Mouse (Mus musculus) MEL (cell line): ENCODE data around the gene Rasl11b. TPM values are rescaled to one million over a fixed set of nuclear protein-coding genes. Genes with fewer than 3 reads are reported as not detected.

ENCODE experiments used
- DNase-seq: peaks from one replicate; pipeline ENCODE4 v3.0.0; 2011; ENCODE audit warnings: low read depth, low spot score
- H3K27ac ChIP-seq: 2 replicates; pipeline ENCODE4 v1.5.1; 2012; ENCODE audit warnings: low read depth, mild to moderate bottlenecking, control low read depth, low read length, moderate library complexity; ENCODE audit not compliant: control insufficient read depth
- H3K27me3 ChIP-seq, 2 experiments: fragments of 150-350 bp in 1 of 2; sonication (generic) in 1 of 2; 2 replicates each; pipeline ENCODE4 v1.6.1; 2012; ENCODE audit warnings: low read length in 2 of 2, mild to moderate bottlenecking in 2 of 2, improper control_type of control experiment in 1 of 2, moderate library complexity in 1 of 2; ENCODE audit not compliant: insufficient read depth in 2 of 2, control insufficient read depth in 1 of 2
- H3K36me3 ChIP-seq, 2 experiments: 2 replicates each; pipeline ENCODE4 v1.6.1; 2012 to 2014; ENCODE audit warnings: low read length in 2 of 2, improper control_type of control experiment in 1 of 2, inconsistent platforms in 1 of 2, mild to moderate bottlenecking in 1 of 2; ENCODE audit not compliant: insufficient read depth in 2 of 2, control insufficient read depth in 1 of 2
- H3K4me1 ChIP-seq, 2 experiments: fragments of 150-350 bp in 1 of 2; sonication (generic) in 1 of 2; 2 replicates each; pipeline ENCODE4 v1.6.1; 2012; ENCODE audit warnings: low read length in 2 of 2, improper control_type of control experiment in 1 of 2, mild to moderate bottlenecking in 1 of 2; ENCODE audit not compliant: insufficient read depth in 2 of 2, control insufficient read depth in 1 of 2
- H3K4me3 ChIP-seq, 2 experiments: fragments of 150-350 bp in 1 of 2; sonication (generic) in 1 of 2; 2 replicates each; pipeline ENCODE4 v1.5.1; 2012; ENCODE audit warnings: low read depth in 2 of 2, low read length in 2 of 2, mild to moderate bottlenecking in 2 of 2, moderate library complexity in 2 of 2, control low read depth in 1 of 2, improper control_type of control experiment in 1 of 2; ENCODE audit not compliant: control insufficient read depth in 1 of 2, insufficient read depth in 1 of 2
- H3K79me2 ChIP-seq: 2 replicates; pipeline ENCODE4 v1.6.1; 2012; ENCODE audit warnings: mild to moderate bottlenecking, low read length, moderate library complexity; ENCODE audit not compliant: control insufficient read depth, poor library complexity, insufficient read depth
- H3K9ac ChIP-seq: 2 replicates; pipeline ENCODE4 v1.6.1; 2012; ENCODE audit warnings: low read depth, mild to moderate bottlenecking, control low read depth, low read length, moderate library complexity; ENCODE audit not compliant: control insufficient read depth, poor library complexity, severe bottlenecking
- H3K9me3 ChIP-seq: fragments of 150-350 bp; sonication (generic); replicated peaks from 2 replicates; pipeline ENCODE4 v1.6.1; 2012; ENCODE audit warnings: mild to moderate bottlenecking, low read length, improper control_type of control experiment, moderate library complexity; ENCODE audit not compliant: insufficient read depth
- CHD2 ChIP-seq: IDR thresholded peaks from 2 replicates; pipeline ENCODE4 v1.6.1; 2011; ENCODE audit warnings: low read length, improper control_type of control experiment
- CTCF ChIP-seq, 3 experiments: IDR thresholded peaks in 2 of 3; conservative IDR thresholded peaks in 1 of 3; 2 replicates each; pipeline ENCODE4 v1.5.1; 2011 to 2012; ENCODE audit warnings: low read length in 3 of 3, low read depth in 2 of 3, mild to moderate bottlenecking in 2 of 3, improper control_type of control experiment in 1 of 3, inconsistent platforms in 1 of 3, mixed read lengths in 1 of 3, moderate library complexity in 1 of 3; ENCODE audit not compliant: control insufficient read depth in 1 of 3, insufficient read depth in 1 of 3, poor library complexity in 1 of 3, severe bottlenecking in 1 of 3
- E2F4 ChIP-seq: IDR thresholded peaks from 2 replicates; pipeline ENCODE4 v1.6.1; 2011; ENCODE audit warnings: low read depth, low read length, improper control_type of control experiment, borderline replicate concordance
- ELF1 ChIP-seq: IDR thresholded peaks from 2 replicates; pipeline ENCODE4 v1.6.1; 2014; ENCODE audit warnings: low read depth, mild to moderate bottlenecking, inconsistent platforms, low read length, improper control_type of control experiment, moderate library complexity
- EP300 ChIP-seq, 2 experiments: IDR thresholded peaks; 2 replicates each; pipeline ENCODE4 v1.6.1; 2011; ENCODE audit warnings: improper control_type of control experiment in 2 of 2, low read length in 2 of 2, low read depth in 1 of 2, mild to moderate bottlenecking in 1 of 2
- ETS1 ChIP-seq: IDR thresholded peaks from 2 replicates; pipeline ENCODE4 v1.6.1; 2012; ENCODE audit warnings: low read depth, mild to moderate bottlenecking, inconsistent platforms, low read length, improper control_type of control experiment, moderate library complexity
- GABPA ChIP-seq: IDR thresholded peaks from 2 replicates; pipeline ENCODE4 v1.6.1; 2012; ENCODE audit warnings: low read depth, mild to moderate bottlenecking, inconsistent platforms, low read length, improper control_type of control experiment, moderate library complexity
- GATA1 ChIP-seq: IDR thresholded peaks from 2 replicates; pipeline ENCODE4 v1.6.1; 2011; ENCODE audit warnings: low read depth, low read length, improper control_type of control experiment
- KAT2A ChIP-seq: conservative IDR thresholded peaks from 2 replicates; pipeline ENCODE4 v1.6.1; 2012; ENCODE audit warnings: low read depth, low read length, improper control_type of control experiment, inconsistent platforms
- MAFK ChIP-seq: IDR thresholded peaks from 2 replicates; pipeline ENCODE4 v1.6.1; 2011; ENCODE audit warnings: low read depth, mild to moderate bottlenecking, low read length, improper control_type of control experiment, borderline replicate concordance
- MAZ ChIP-seq: IDR thresholded peaks from 2 replicates; pipeline ENCODE4 v1.6.1; 2012; ENCODE audit warnings: low read depth, mild to moderate bottlenecking, inconsistent platforms, low read length, improper control_type of control experiment
- MXI1 ChIP-seq: IDR thresholded peaks from 2 replicates; pipeline ENCODE4 v1.6.1; 2011; ENCODE audit warnings: mild to moderate bottlenecking, low read depth, low read length, improper control_type of control experiment
- MYB ChIP-seq: IDR thresholded peaks from 2 replicates; pipeline ENCODE4 v1.6.1; 2011; ENCODE audit warnings: mild to moderate bottlenecking, low read depth, low read length, improper control_type of control experiment
- MYC ChIP-seq: IDR thresholded peaks from 2 replicates; pipeline ENCODE4 v1.6.1; 2011; ENCODE audit warnings: low read depth, mild to moderate bottlenecking, low read length, improper control_type of control experiment, moderate library complexity
- NELFE ChIP-seq: IDR thresholded peaks from 2 replicates; pipeline ENCODE4 v1.6.1; 2011; ENCODE audit warnings: low read depth, low read length, improper control_type of control experiment
- NRF1 ChIP-seq: IDR thresholded peaks from 2 replicates; pipeline ENCODE4 v1.6.1; 2014; ENCODE audit warnings: low read depth, mild to moderate bottlenecking, inconsistent platforms, low read length, improper control_type of control experiment, moderate library complexity; ENCODE audit not compliant: poor library complexity, insufficient read depth, severe bottlenecking
- POLR2AphosphoS2 ChIP-seq: IDR thresholded peaks from 2 replicates; pipeline ENCODE4 v1.6.1; 2011; ENCODE audit warnings: low read length, improper control_type of control experiment
- POLR2AphosphoS5 ChIP-seq: IDR thresholded peaks from 2 replicates; pipeline ENCODE4 v1.6.1; 2012; ENCODE audit warnings: low read depth, borderline replicate concordance, mild to moderate bottlenecking, inconsistent platforms, low read length, moderate library complexity, mixed read lengths
- RCOR1 ChIP-seq: IDR thresholded peaks from 2 replicates; pipeline ENCODE4 v1.6.1; 2012; ENCODE audit warnings: low read depth, mild to moderate bottlenecking, inconsistent platforms, low read length, improper control_type of control experiment
- SMC3 ChIP-seq: IDR thresholded peaks from 2 replicates; pipeline ENCODE4 v1.6.1; 2011; ENCODE audit warnings: low read depth, low read length, improper control_type of control experiment
- TAL1 ChIP-seq: IDR thresholded peaks from 2 replicates; pipeline ENCODE4 v1.6.1; 2012; ENCODE audit warnings: mild to moderate bottlenecking, inconsistent platforms, low read length, moderate library complexity, mixed read lengths
- TBP ChIP-seq: IDR thresholded peaks from 2 replicates; pipeline ENCODE4 v1.8.0; 2011; ENCODE audit warnings: low read depth, low read length, improper control_type of control experiment
- UBTF ChIP-seq: IDR thresholded peaks from 2 replicates; pipeline ENCODE4 v1.6.1; 2012; ENCODE audit warnings: low read depth, mild to moderate bottlenecking, inconsistent platforms, low read length, improper control_type of control experiment, moderate library complexity, borderline replicate concordance; ENCODE audit not compliant: insufficient read depth
- USF1 ChIP-seq: IDR thresholded peaks from 2 replicates; pipeline ENCODE4 v1.6.1; 2014; ENCODE audit warnings: low read depth, mild to moderate bottlenecking, inconsistent platforms, low read length, improper control_type of control experiment, moderate library complexity
- ZC3H11A ChIP-seq: IDR thresholded peaks from 2 replicates; pipeline ENCODE4 v1.6.1; 2012; ENCODE audit warnings: low read depth, mild to moderate bottlenecking, inconsistent platforms, low read length, improper control_type of control experiment
- ZKSCAN1 ChIP-seq: IDR thresholded peaks from 2 replicates; pipeline ENCODE4 v1.6.1; 2012; ENCODE audit warnings: low read depth, mild to moderate bottlenecking, inconsistent platforms, low read length, improper control_type of control experiment, moderate library complexity
- ZNF384 ChIP-seq: IDR thresholded peaks from 2 replicates; pipeline ENCODE4 v1.6.1; 2012; ENCODE audit warnings: low read depth, mild to moderate bottlenecking, inconsistent platforms, low read length, improper control_type of control experiment
- polyA plus RNA-seq, 2 experiments: library from polyadenylated mRNA; stranded (reverse) in 1 of 2; unstranded in 1 of 2; fragments of >175 nt in 1 of 2; fragments of >200 nt in 1 of 2; gene quantifications; 2 replicates each; pipeline versions ENCODE4 v1.2.1 to v1.2.4; 2012; ENCODE audit warnings: low replicate concordance in 2 of 2, low read depth in 1 of 2; ENCODE audit not compliant: insufficient read length in 2 of 2, insufficient read depth in 1 of 2, missing spikeins in 1 of 2
- total RNA-seq: library from RNA; depleted of rRNA; stranded (reverse); fragments of 300-350 nt; gene quantifications from 2 replicates; pipeline ENCODE4 v1.2.3, GENCODE M21; 2012

The Rasl11b gene
- total and polyA plus RNA-seq, 3 experiments: 0.15 to 0.54 TPM; not detected in 1

DNA sequence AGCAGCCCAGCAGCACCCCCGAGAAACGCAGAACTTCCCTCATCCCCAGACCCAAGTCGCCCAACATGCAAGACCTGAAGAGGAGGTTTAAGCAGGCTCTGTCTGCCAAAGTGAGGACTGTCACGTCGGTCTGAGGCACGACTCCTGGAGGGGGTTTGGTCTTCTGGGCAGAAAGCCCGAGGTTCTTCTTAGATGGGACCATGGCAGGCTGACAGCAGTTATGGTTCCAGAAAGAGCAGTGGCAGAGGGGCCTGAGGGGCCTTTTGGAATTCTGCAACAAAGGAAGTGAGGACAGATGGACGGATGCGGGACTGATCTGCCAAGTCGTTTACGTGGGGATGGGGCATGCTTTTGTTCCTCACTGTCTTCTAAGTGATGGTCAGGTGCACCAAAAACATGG lies 3.4 kb downstream of the Rasl11b start:
- Histone ChIP-seq H3K9me3 (no peaks in the 10 kb centered on the region), H3K4me3 (no peak overlapping the region), H3K36me3 (peaks cover 0 to 10% of the 10 kb centered on the region in 2 experiments; a peak in 2 of 4 replicates), H3K27ac (no peak overlapping the region), H3K9ac (no peak overlapping the region), H3K27me3 (no peaks in the 10 kb centered on the region), H3K4me1 (peaks cover 2 to 19% of the 10 kb centered on the region in 2 experiments), H3K79me2 (no peaks in the 10 kb centered on the region)
- TF ChIP-seq USF1 (no peak), UBTF (no peak), NELFE (no peak), CHD2 (no peak), MAFK (no peak), NRF1 (no peak), MAZ (no peak), ELF1 (no peak), TAL1 (no peak)
- no peak for DNase-seq

DNA sequence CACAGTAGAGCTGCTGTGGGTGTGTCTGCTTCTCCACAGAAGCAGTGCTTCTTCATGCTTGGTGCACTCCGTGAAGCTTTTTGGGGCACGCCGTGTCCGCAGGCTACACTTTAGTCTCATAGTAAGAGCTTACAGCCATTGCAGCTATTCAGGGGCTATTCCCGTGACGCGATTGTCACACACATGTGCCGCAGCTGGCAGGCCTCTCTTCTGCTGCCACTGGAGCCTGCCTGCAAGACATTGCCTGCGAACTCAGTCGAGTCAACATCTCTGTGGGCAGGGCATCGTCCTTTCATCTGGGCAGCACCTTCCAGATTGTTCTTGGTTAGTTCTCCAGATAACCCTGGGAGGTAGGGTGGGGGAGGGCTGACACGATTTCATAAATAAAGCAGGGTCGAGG lies 4.7 kb downstream of the Rasl11b start:
- no peak overlapping the region for H3K9ac ChIP-seq
- no peak for DNase-seq
- 0 out of 4 replicates have a peak, but pooled peaks cover 0 to 5% of the 10 kb centered on the region in 2 experiments for H3K4me1 ChIP-seq
- H3K4me3 ChIP-seq: no peak overlapping the region
- no peak for TF ChIP-seq POLR2AphosphoS2
- no peak for TF ChIP-seq E2F4
- TF ChIP-seq GATA1: no peak
- no peak for TF ChIP-seq CTCF (IDR thresholded peaks at IDR 0.05 in 2 of 3, conservative IDR thresholded peaks at IDR 0.05 in 1 of 3; ENCODE audit: control insufficient read depth in 1 of 3, insufficient read depth in 1 of 3, low read depth in 2 of 3, low read length in 3 of 3, poor library complexity in 1 of 3, severe bottlenecking in 1 of 3)
- TF ChIP-seq ELF1: no peak
- no peak for TF ChIP-seq USF1
- no peak for TF ChIP-seq ZNF384
- no peak for TF ChIP-seq ZKSCAN1
- no peaks in the 10 kb centered on the region for H3K27me3 ChIP-seq
- H3K36me3 ChIP-seq: no peaks in the 10 kb centered on the region
- no peaks in the 10 kb centered on the region for H3K79me2 ChIP-seq
- no peaks in the 10 kb centered on the region for H3K9me3 ChIP-seq
- H3K27ac ChIP-seq: no peak overlapping the region

DNA sequence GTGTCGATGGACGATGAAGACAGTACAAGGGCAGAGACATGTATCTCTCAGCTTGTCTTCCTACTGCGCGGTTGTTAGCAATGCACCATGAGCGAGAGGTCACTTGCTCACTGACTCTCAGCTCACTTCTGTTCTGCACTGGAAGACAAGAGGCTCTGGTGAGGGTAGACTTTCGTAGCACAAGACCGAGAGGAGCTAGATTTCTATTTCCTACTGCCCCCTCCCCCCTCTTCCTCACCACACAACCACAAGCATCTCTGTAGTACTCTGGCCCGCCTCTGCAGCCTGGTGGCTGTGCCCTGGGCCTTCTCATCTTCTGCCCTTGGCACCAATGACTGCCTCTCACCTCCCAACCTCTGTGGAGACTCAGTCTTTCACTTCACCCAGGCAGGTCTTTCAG lies 5.4 kb downstream of the Rasl11b start:
- H3K4me1 ChIP-seq: 0 out of 4 replicates have a peak, but pooled peaks cover 0 to 5% of the 10 kb centered on the region in 2 experiments
- no peak for DNase-seq
- H3K9ac ChIP-seq: no peak overlapping the region
- no peak overlapping the region for H3K27ac ChIP-seq
- H3K79me2 ChIP-seq: no peaks in the 10 kb centered on the region
- H3K4me3 ChIP-seq: no peak overlapping the region
- no peaks in the 10 kb centered on the region for H3K9me3 ChIP-seq
- H3K36me3 ChIP-seq: no peaks in the 10 kb centered on the region
- no peaks in the 10 kb centered on the region for H3K27me3 ChIP-seq
- TF ChIP-seq CHD2 (no peak), KAT2A (no peak), MXI1 (no peak), MYB (no peak), EP300 (IDR thresholded peaks at IDR 0.05; ENCODE audit: low read depth in 1 of 2, low read length in 2 of 2) (no peak), RCOR1 (no peak), GABPA (no peak), CTCF (IDR thresholded peaks at IDR 0.05 in 2 of 3, conservative IDR thresholded peaks at IDR 0.05 in 1 of 3; ENCODE audit: control insufficient read depth in 1 of 3, insufficient read depth in 1 of 3, low read depth in 2 of 3, low read length in 3 of 3, poor library complexity in 1 of 3, severe bottlenecking in 1 of 3) (no peak), UBTF (no peak), ETS1 (no peak), MYC (no peak), SMC3 (no peak), POLR2AphosphoS5 (no peak), ZC3H11A (no peak), TBP (no peak), USF1 (no peak)
